Mouse (Mus musculus): Measurements from ENCODE around the gene Folh1.
"Not testable (repeated sequence)": the region's sequence is repeated elsewhere in the genome, so short reads cannot be mapped to it uniquely, and the experiment has no call there.

Gene Folh1

DNA sequence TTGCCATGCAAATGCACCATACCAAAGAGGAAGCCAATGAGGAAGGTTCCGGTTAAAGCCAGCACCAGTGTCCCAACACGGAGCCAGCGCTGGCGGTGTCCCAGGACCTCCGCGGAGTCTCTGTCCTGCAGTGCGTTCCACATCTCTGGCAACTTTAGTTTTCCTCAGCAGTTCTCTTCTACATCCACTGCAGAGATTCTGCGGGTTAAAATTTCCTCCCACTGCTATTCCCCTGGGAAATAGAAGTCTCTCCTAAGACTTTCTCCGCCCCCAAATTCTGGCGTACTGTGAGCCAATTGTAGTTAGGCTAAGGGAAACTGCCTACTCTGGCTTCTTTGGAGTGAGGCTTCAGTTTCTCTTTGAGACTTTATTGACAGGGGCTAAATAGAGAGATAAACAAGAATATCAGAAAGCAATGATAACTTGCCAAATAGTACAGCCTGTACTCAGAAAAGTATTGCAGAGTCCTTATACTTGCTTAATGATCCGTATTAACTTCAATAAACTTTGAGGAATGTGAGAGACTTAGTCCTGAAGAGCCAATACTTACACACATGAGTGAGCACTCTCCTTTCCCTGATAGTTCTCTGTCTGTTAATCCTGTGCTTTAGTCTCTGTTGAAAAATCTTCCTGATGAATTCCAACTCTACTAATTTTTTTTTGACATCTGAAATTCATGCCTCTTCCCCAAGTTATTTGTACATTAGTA is at the start of gene Folh1:
Gene Folh1, minus strand, starts transcription at position 327 of the 709 bp plus-strand sequence.
- DNase-seq (ENCODE audit: low read depth) = no peak

DNA sequence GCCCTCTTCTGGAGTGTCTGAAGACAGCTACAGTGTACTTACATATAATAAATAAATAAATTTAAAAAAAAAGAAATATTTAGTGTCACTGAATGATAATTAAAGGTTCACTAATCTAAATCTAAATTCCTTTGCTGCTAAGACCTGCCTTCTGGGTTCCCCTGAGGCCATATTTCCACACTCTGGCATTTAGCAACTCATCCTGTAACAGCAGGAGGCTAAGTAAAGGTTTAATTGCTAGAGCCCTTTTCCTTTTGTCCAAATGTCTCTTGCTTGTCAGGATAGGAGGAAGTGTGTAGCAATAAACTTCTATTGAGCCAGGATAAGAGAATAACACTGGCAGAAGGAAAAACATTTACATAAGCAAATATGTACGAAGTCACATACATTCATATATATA is 40.7 kb upstream of the Folh1 start:
- DNase-seq (ENCODE audit: low read depth) = no peak

DNA sequence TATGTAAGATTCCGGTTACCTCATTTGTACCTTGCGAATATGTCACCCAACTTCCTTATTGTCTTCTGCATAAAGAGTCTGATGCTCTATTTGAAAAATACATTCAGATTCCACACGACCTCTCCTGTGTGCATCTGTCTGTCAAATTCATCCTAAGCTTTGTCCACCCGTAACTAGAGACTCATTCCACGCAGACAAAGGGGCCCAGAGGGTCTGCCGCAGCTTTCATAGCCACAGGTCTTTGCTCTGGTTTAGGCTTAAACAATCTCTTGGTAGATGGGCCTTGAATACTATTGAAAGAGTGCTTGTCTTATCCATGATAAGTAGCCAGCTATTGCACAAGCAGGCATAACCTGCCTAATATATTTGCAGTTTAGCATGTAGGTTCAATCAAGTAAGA is 40.0 kb upstream of the Folh1 start:
- not testable (repeated sequence) for DNase-seq (ENCODE audit: low read depth)

DNA sequence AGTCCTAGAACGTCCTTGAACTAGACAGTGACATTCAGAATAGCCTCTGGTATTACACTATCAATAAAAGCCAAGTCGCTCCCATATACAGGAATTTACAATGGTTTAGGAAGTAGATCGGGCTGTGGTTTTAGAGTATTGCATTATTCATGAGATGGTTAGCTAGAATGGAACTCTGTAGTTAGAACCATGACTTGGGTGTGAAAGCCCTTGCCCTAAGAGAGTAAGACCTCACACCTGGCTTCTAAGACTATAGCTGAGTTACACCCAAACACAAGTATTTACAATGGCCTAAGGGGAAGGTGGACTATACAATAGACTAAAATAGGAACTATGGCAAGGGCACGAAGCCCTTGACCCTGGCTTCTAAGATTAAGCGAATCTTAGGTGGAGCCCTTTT is 39.5 kb upstream of the Folh1 start:
- DNase-seq (ENCODE audit: low read depth) = not testable (repeated sequence)

DNA sequence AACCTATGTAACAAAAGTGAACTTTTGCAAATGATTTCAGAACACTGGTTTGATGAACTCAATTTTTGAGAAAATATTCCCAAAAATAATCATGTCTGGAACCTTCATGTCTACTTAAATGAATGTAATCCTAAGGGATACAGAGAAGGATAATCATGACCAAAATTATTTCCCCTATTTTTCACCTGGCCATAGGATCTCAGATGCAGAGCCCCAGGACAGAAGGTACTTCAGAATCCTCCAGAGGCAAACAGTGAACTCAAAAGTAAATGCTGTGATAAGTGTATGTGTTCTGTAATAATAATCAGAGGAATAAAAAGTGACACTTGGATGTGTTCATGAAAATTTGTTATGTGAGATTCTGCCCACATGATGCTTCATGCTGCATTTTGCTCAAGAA is 19.0 kb upstream of the Folh1 start, which contains the start of gene Vmn2r77:
Gene Vmn2r77, plus strand, starts transcription at position 301 of the 400 bp plus-strand sequence.
- DNase-seq (ENCODE audit: low read depth) = no peak

DNA sequence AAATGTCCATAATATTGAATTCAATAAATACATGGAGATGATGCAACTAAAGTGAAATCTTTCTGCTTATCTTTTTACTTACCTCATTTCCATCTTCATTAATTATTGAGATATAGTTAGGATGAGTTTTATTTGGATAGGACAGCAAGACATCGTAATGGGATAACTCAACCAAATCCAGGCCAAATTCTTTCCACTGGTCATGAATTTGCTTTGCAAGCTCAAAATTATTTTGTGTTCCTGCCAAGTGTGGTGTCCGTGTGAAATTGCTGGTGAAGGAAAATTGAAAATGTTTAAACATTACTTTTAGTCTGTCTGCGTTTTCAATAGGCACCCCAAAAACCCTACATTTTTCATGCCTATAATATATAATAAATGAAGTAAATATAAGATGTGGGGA is 4.1 kb downstream of the Folh1 start:
- no peak for DNase-seq (ENCODE audit: low read depth)

DNA sequence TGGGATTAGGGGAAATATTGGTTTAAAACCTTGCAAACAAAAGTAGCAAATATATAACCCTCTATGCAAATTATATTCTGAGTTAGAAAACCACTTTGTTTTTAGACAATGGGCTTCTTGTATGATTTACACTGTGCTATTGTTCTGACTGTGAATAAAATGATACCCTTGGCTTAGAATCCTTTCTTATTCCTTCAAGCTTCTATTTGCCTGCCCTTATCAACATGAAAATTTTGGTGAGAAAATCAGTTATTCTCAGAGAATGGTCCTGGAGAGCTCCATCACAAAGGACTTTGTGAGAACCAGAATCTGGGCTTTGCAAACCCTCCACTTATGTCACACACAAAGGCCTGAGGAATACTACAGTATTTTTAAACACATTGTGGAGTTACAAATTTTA is 11.1 kb downstream of the Folh1 start:
- no peak for DNase-seq (ENCODE audit: low read depth)

DNA sequence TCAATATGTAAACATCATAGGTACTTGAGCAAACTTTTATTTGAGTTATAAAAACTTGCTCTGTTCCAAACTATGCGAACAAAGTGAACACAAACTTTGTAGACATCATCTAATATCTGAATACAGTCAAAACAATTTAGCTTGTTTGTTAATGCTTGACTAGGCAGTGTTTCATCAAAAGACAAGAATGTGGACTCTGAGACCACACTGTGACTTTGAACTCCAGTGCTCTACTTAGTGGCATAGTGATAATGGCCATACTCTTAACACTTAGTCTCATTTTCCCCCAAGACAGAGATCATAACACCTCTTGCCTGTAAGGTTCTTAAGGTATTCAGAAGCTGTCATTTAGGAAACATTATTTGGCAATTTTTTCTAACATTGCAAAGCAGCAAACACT is 15.0 kb downstream of the Folh1 start:
- DNase-seq (ENCODE audit: low read depth) = no peak

DNA sequence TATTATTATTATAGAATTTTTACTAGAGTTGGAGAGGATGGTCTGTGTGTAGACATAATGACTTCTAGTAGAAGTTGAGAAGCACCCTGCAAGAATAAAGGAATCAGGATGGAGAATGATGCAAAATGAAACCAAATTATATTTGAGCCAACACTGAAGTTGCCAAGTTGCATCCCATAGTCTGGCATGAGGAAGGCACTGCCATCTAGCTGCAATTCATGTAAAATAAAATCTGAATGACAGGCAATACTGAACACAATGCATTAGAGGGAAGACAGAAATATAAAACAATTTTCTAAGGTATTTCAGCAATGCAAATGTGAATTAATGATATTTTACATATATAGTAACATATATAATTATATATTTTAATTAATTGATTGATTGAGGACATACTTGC is 50.7 kb downstream of the Folh1 start:
- DNase-seq (ENCODE audit: low read depth) = no peak

DNA sequence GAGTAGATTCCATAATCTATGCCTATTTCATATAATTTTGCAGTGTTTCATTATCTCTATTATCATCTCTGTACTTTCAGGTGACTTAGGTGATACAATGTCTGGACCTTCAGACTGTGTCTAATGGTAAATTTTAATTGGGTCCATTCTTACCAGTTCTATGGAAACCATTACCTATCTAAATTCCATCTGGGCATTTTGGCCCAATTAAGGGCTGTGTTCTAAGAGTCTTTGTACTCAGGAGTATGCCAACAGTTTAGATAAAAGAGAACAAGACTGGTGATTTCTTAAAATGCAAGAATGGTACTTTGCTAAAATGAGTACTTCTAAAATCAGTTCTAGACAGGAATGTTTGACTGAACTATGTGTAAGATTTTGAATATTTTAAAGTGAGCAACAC is 87.7 kb downstream of the Folh1 start, which contains the start of gene Olfr292:
Gene Olfr292, plus strand, starts transcription at position 301 of the 400 bp plus-strand sequence.
- no peak for DNase-seq (ENCODE audit: low read depth)
